Mouse (Mus musculus) left cerebral cortex, adult 2 months (tissue): ENCODE results near the gene Tmem177. TPM values are rescaled to one million over a fixed set of nuclear protein-coding genes. Genes with fewer than 3 reads are reported as not detected.

ENCODE experiments used
- DNase-seq, 2 experiments: peaks; one replicate each; pipeline ENCODE4 v3.0.0; 2021 to 2022; ENCODE audit warnings: low spot score in 2 of 2, mixed read lengths in 1 of 2; ENCODE audit errors: extremely low spot score in 1 of 2
- H3K27ac ChIP-seq: fragments of 200-600 bp; 2 replicates; pipeline ENCODE4 v1.8.1; 2022
- H3K4me3 ChIP-seq: fragments of 200-600 bp; 2 replicates; pipeline ENCODE4 v1.8.1; 2022
- CTCF ChIP-seq: fragments of 200-600 bp; IDR thresholded peaks from 2 replicates; pipeline ENCODE4 v1.8.1; 2022; ENCODE audit warnings: antibody characterized with exemption, mild to moderate bottlenecking, moderate library complexity
- intact Hi-C: fragments of 180-260 bp; cut with DNase I; formaldehyde crosslinking; loops from one replicate; pipeline ENCODE4 v1.15.1; 2025
- total RNA-seq, 2 experiments: library from RNA; stranded (reverse); gene quantifications; 2 replicates each; pipeline ENCODE4 v1.2.3; 2021

Gene Tmem177
- total RNA-seq, 2 experiments from 2014 or later: 7.7 to 8.1 TPM

GRCm38 (mm10) chr1:119884272-119884671, 28.7 kb downstream of the Tmem177 start:
- peak in 1 of 2 experiments; percentile 39 for DNase-seq
- Histone ChIP-seq H3K27ac (no peak overlapping the region), H3K4me3 (no peak overlapping the region)
- intact Hi-C loops: no loop called here
- no peak for TF ChIP-seq CTCF

DNA sequence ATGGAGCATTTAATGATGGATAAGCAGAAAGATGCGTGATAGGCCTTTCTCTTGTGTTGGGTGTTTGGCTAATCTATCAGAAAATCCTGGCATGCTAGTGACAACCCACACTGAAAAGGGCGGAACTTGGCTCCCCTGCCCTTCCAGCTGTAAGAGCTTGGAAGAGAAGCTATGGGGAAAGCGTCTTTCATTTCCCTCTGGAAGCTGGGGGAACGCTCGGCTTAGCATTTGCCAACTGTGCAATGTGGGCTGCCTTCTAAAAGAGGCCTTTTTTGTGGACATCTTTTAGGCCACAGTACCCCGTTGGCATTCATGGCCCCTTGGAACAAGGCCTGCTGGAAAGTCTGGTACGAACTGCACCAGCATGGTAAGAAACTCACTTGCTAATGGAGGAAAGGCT, 34.1 kb downstream of the Tmem177 start:
- DNase-seq: peak in 1 of 2 experiments; percentile 58
- Histone ChIP-seq H3K4me3 (no peak overlapping the region), H3K27ac (peak overlapping the region; percentile 32)
- intact Hi-C loops: no loop called here
- no peak for TF ChIP-seq CTCF

DNA sequence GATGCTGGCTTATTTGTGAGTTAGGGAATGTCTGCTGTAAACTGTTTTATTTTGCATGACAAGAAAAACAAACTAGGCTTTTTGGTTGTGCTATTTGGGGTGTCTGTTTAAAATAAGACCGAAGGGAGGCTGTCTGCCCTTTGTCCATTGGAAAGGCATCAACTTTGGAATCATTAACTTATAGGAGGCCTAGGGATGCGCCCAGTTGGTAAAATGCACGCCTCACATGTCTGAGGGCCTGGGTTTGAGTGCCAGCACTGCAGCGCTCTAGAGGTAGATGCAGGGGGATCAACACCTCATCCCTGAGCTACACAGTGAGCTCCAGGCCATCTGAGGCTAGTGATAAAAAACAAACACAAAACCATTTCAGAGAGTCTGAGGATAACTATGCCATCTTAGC, 35.5 kb downstream of the Tmem177 start:
- no peak overlapping the region for H3K27ac ChIP-seq
- intact Hi-C loops: no loop called here
- DNase-seq: no peak
- no peak for TF ChIP-seq CTCF
- H3K4me3 ChIP-seq: no peak overlapping the region

- Histone ChIP-seq H3K4me3 (no peak overlapping the region), H3K27ac (no peak overlapping the region)
- DNase-seq: no peak
- intact Hi-C loops: no loop called here
- no peak for TF ChIP-seq CTCF
These were observed 44.4 kb downstream of the Tmem177 start for GRCm38 (mm10) chr1:119868395-119869161.

DNA sequence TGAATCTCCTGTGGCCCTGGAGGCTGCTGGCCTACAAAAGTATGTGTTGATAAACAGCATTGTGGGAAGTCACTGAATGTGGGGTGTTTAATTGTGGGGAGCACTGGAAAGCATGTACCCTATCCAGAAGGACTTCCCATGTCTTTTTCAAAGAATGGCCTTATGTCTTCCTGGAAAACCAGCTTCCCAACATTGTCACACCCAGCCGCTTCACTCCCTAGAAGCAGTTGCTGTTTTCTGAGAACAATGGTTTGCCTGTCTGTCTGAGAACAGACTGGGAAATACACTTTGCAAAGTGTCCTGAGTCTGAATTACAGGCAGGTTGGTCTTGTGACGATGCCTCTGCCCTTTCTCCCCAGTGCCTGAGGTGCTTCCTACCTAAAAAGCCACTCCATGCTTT, 45.7 kb downstream of the Tmem177 start:
- intact Hi-C loops: no loop called here
- DNase-seq: no peak
- TF ChIP-seq CTCF: no peak
- no peak overlapping the region for H3K27ac ChIP-seq
- H3K4me3 ChIP-seq: no peak overlapping the region

- intact Hi-C loops: no loop called here
- TF ChIP-seq CTCF: no peak
These were observed 47.7 kb downstream of the Tmem177 start for GRCm38 (mm10) chr1:119865311-119865710.

DNA sequence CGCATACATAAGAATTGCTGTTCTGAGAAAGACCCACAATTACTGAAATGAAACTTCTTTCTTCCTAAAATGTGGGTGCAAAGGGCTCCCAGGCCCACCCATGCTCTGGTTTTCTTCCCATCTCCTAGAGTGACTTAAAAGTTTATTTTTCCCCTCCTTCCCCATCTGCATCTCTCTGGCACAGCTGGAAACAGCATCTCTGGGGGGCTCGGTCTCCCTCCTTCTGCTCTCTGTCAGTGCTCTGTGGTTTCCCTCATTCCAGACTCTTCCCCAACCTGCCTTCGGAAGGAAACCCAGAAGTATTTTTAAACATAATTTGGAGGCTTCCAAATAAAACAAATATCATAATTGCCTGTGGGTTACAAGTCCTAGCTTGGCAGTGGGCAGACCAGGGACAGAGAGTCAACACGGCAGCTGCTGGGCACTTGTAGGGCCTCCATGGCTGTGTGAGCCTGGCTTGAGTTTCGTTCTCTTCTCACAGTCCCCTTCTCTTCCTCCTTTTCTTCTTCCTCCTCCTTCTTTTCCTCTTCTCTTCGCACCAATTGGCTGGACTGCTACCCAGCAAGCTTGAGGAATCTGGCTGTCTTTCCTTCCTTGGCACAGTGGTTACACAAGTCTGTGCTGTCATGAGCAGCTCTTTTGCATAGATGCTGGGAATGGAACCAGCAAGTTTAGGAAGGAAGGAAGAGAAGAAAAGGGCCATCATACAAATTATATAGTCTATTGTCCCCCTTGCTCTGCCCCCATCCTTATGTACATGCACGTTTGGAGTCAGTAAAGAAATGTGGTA, 49.3 kb downstream of the Tmem177 start:
- no peak for DNase-seq
- intact Hi-C loops: no loop called here
- no peak overlapping the region for H3K27ac ChIP-seq
- TF ChIP-seq CTCF: no peak
- H3K4me3 ChIP-seq: no peak overlapping the region

More at GRCm38 (mm10) chr1:119865311-119865710, 47.7 kb downstream of the Tmem177 start:
- H3K27ac ChIP-seq: no peak overlapping the region
- H3K4me3 ChIP-seq: no peak overlapping the region
- DNase-seq: no peak

GRCm38 (mm10) chr1:119859566-119859965, 53.4 kb downstream of the Tmem177 start:
- intact Hi-C loops: no loop called here
- no peak for TF ChIP-seq CTCF
- no peak for DNase-seq
- no peak overlapping the region for H3K4me3 ChIP-seq
- no peak overlapping the region for H3K27ac ChIP-seq

Other genes starting within 250 kb of the Tmem177 start
- 10 to 100 TPM; 86.6 to 93.4 TPM for gene Ptpn4, start 75.6 kb downstream of the Tmem177 start, total RNA-seq
- gene Cfap221, start 84.0 kb upstream of the Tmem177 start, total RNA-seq: under 1 TPM; 0.20 to 0.79 TPM
- under 1 TPM; 0.43 to 0.77 TPM for gene Sctr, start 93.7 kb upstream of the Tmem177 start, total RNA-seq
- gene Tmem37, start 160.9 kb upstream of the Tmem177 start, total RNA-seq: 1 to 10 TPM; 1.6 to 2.5 TPM
- 100 to 1,000 TPM; 202 to 252 TPM for gene Dbi, start 207.9 kb upstream of the Tmem177 start, total RNA-seq
- gene 3110009E18Rik, start 208.0 kb upstream of the Tmem177 start, total RNA-seq: 1 to 10 TPM; 6.3 to 6.8 TPM